Mouse (Mus musculus) neural tube, embryonic 15.5 days (tissue): ENCODE results near the gene Ghr. TPM values are rescaled to one million over a fixed set of nuclear protein-coding genes. Genes with fewer than 3 reads are reported as not detected.

Experiments
- ATAC-seq: fragments of 200-750 bp; cut with Nextera tagmentation; 2 replicates; pipeline ENCODE4 v1.8.0; 2017; ENCODE audit warnings: mild to moderate bottlenecking, moderate TSS enrichment, moderate library complexity; ENCODE audit not compliant: low FRiP score
- H3K27ac ChIP-seq: fragments of 300-500 bp; sonication (generic); replicated peaks from 2 replicates; pipeline ENCODE4 v1.5.1; 2015; ENCODE audit warnings: mild to moderate bottlenecking, inconsistent platforms
- H3K27me3 ChIP-seq: fragments of 300-500 bp; sonication (generic); replicated peaks from 2 replicates; pipeline ENCODE4 v1.6.1; 2015; ENCODE audit warnings: inconsistent platforms
- H3K36me3 ChIP-seq: fragments of 300-500 bp; sonication (generic); 2 replicates; pipeline ENCODE4 v1.6.1; 2015; ENCODE audit warnings: inconsistent platforms
- H3K4me1 ChIP-seq: fragments of 300-500 bp; sonication (generic); 2 replicates; pipeline ENCODE4 v1.6.1; 2015; ENCODE audit warnings: inconsistent platforms
- H3K4me2 ChIP-seq: fragments of 300-500 bp; sonication (generic); 2 replicates; pipeline ENCODE4 v1.6.1; 2015; ENCODE audit warnings: inconsistent platforms, mild to moderate bottlenecking, moderate library complexity
- H3K4me3 ChIP-seq: fragments of 300-500 bp; sonication (generic); replicated peaks from 2 replicates; pipeline ENCODE4 v1.5.1; 2015; ENCODE audit warnings: mild to moderate bottlenecking, inconsistent platforms
- H3K9ac ChIP-seq: fragments of 300-500 bp; sonication (generic); replicated peaks from 2 replicates; pipeline ENCODE4 v1.6.1; 2015; ENCODE audit warnings: mild to moderate bottlenecking, inconsistent platforms
- H3K9me3 ChIP-seq: fragments of 300-500 bp; sonication (generic); replicated peaks from 2 replicates; pipeline ENCODE4 v1.6.1; 2016; ENCODE audit warnings: inconsistent platforms
- WGBS: fragments of 180-500 bp; shearing (Covaris S2); methylation state at CpG from one replicate; pipeline ENCODE4 v1.1.7; 2015; ENCODE audit warnings: mixed read lengths; 5-methylcytosine and 5-hydroxymethylcytosine counted together
- polyA plus RNA-seq: library from polyadenylated mRNA; unstranded; fragments of >200 nt; fragmentation: Nextera tagmentation; extraction: Ambion mirVana; gene quantifications from 2 replicates; pipeline ENCODE4 v1.2.1, GENCODE M21; 2015

Ghr gene
- polyA plus RNA-seq, 1 experiment from 2014 or later = 10.9 TPM

- H3K36me3 ChIP-seq = no peaks in the 10 kb centered on the region
Observed at GRCm38 (mm10) chr15:3486691-3487090, 96.6 kb downstream of the Ghr start.

GRCm38 (mm10) chr15:3485367-3485766 lies 97.9 kb downstream of the Ghr start:
- ATAC-seq = no peak
- 94% methylated on average over 1 of the region's 1 CpGs for WGBS
- Histone ChIP-seq H3K4me2 (no peak overlapping the region), H3K4me1 (no peaks in the 10 kb centered on the region), H3K4me3 (no peak overlapping the region), H3K9ac (no peak overlapping the region), H3K36me3 (no peaks in the 10 kb centered on the region), H3K27ac (no peak overlapping the region), H3K9me3 (no peaks in the 10 kb centered on the region), H3K27me3 (no peaks in the 10 kb centered on the region)

More at GRCm38 (mm10) chr15:3486691-3487090, 96.6 kb downstream of the Ghr start:
- H3K4me1 ChIP-seq = no peaks in the 10 kb centered on the region
- no peak overlapping the region for H3K4me3 ChIP-seq
- no peak for ATAC-seq
- H3K9me3 ChIP-seq = no peaks in the 10 kb centered on the region
- H3K4me2 ChIP-seq = no peak overlapping the region
- H3K9ac ChIP-seq = no peak overlapping the region
- no peaks in the 10 kb centered on the region for H3K27me3 ChIP-seq
- 90% methylated on average over 5 of the region's 5 CpGs for WGBS
- H3K27ac ChIP-seq = no peak overlapping the region

- no peaks in the 10 kb centered on the region for H3K9me3 ChIP-seq
- no peak overlapping the region for H3K4me2 ChIP-seq
- no peak overlapping the region for H3K9ac ChIP-seq
- H3K36me3 ChIP-seq = no peaks in the 10 kb centered on the region
- no peak overlapping the region for H3K4me3 ChIP-seq
- H3K4me1 ChIP-seq = no peaks in the 10 kb centered on the region
- no peaks in the 10 kb centered on the region for H3K27me3 ChIP-seq
- WGBS = 82% methylated on average over 3 of the region's 3 CpGs
- ATAC-seq = no peak
- H3K27ac ChIP-seq = no peak overlapping the region
Observed at GRCm38 (mm10) chr15:3483451-3483850, 99.8 kb downstream of the Ghr start.

- Histone ChIP-seq H3K36me3 (no peaks in the 10 kb centered on the region), H3K4me2 (no peak overlapping the region), H3K4me1 (no peaks in the 10 kb centered on the region), H3K27ac (no peak overlapping the region), H3K9ac (no peak overlapping the region), H3K4me3 (no peak overlapping the region), H3K9me3 (no peaks in the 10 kb centered on the region), H3K27me3 (no peaks in the 10 kb centered on the region)
- no peak for ATAC-seq
- 90% methylated on average over 4 of the region's 4 CpGs for WGBS
Observed at GRCm38 (mm10) chr15:3469230-3469629, 114.1 kb downstream of the Ghr start.

- no peak overlapping the region for H3K4me3 ChIP-seq
- H3K27me3 ChIP-seq = no peaks in the 10 kb centered on the region
- 80% methylated on average over 4 of the region's 4 CpGs for whole genome bisulfite sequencing
- no peaks in the 10 kb centered on the region for H3K36me3 ChIP-seq
- H3K27ac ChIP-seq = no peak overlapping the region
- H3K4me2 ChIP-seq = no peak overlapping the region
- no peak for ATAC-seq
- H3K4me1 ChIP-seq = no peaks in the 10 kb centered on the region
- H3K9ac ChIP-seq = no peak overlapping the region
- no peaks in the 10 kb centered on the region for H3K9me3 ChIP-seq
Observed at GRCm38 (mm10) chr15:3466608-3467007, 116.7 kb downstream of the Ghr start.

- 86% methylated on average over 4 of the region's 4 CpGs for WGBS
- no peak for ATAC-seq
- Histone ChIP-seq H3K36me3 (no peaks in the 10 kb centered on the region), H3K4me3 (no peak overlapping the region), H3K4me1 (no peaks in the 10 kb centered on the region), H3K4me2 (no peak overlapping the region), H3K27me3 (no peaks in the 10 kb centered on the region), H3K9ac (no peak overlapping the region), H3K9me3 (no peaks in the 10 kb centered on the region), H3K27ac (no peak overlapping the region)
Observed at GRCm38 (mm10) chr15:3464754-3465153, 118.5 kb downstream of the Ghr start.

- H3K4me1 ChIP-seq = no peaks in the 10 kb centered on the region
- ATAC-seq = no peak
- WGBS = 57% methylated on average over 4 of the region's 4 CpGs
- no peak overlapping the region for H3K4me2 ChIP-seq
- H3K9ac ChIP-seq = no peak overlapping the region
- no peak overlapping the region for H3K27ac ChIP-seq
- no peak overlapping the region for H3K4me3 ChIP-seq
- H3K27me3 ChIP-seq = no peaks in the 10 kb centered on the region
- no peaks in the 10 kb centered on the region for H3K9me3 ChIP-seq
- H3K36me3 ChIP-seq = no peaks in the 10 kb centered on the region
Observed at GRCm38 (mm10) chr15:3456543-3456942, 126.7 kb downstream of the Ghr start.

GRCm38 (mm10) chr15:3455572-3455971 lies 127.7 kb downstream of the Ghr start:
- no peaks in the 10 kb centered on the region for H3K4me1 ChIP-seq
- no peaks in the 10 kb centered on the region for H3K27me3 ChIP-seq
- H3K9me3 ChIP-seq = no peaks in the 10 kb centered on the region
- H3K36me3 ChIP-seq = no peaks in the 10 kb centered on the region
- no peak overlapping the region for H3K9ac ChIP-seq
- ATAC-seq = no peak
- no peak overlapping the region for H3K4me2 ChIP-seq
- no peak overlapping the region for H3K27ac ChIP-seq
- no peak overlapping the region for H3K4me3 ChIP-seq

- Histone ChIP-seq H3K9ac (no peak overlapping the region), H3K4me3 (no peak overlapping the region), H3K36me3 (no peaks in the 10 kb centered on the region), H3K9me3 (no peaks in the 10 kb centered on the region), H3K27ac (no peak overlapping the region), H3K4me1 (no peaks in the 10 kb centered on the region), H3K27me3 (no peaks in the 10 kb centered on the region), H3K4me2 (no peak overlapping the region)
- 82% methylated on average over 5 of the region's 5 CpGs for WGBS
- no peak for ATAC-seq
Observed at GRCm38 (mm10) chr15:3452080-3452752, 131.1 kb downstream of the Ghr start.

GRCm38 (mm10) chr15:3449564-3449963 lies 133.7 kb downstream of the Ghr start:
- H3K9ac ChIP-seq = no peak overlapping the region
- WGBS = 74% methylated on average over 2 of the region's 2 CpGs
- H3K9me3 ChIP-seq = no peaks in the 10 kb centered on the region
- H3K4me3 ChIP-seq = no peak overlapping the region
- no peak overlapping the region for H3K27ac ChIP-seq
- no peak overlapping the region for H3K4me2 ChIP-seq
- H3K36me3 ChIP-seq = no peaks in the 10 kb centered on the region
- no peak for ATAC-seq
- no peaks in the 10 kb centered on the region for H3K27me3 ChIP-seq
- no peaks in the 10 kb centered on the region for H3K4me1 ChIP-seq

GRCm38 (mm10) chr15:3445285-3445909 lies 137.9 kb downstream of the Ghr start:
- Histone ChIP-seq H3K9me3 (no peaks in the 10 kb centered on the region), H3K9ac (no peak overlapping the region), H3K4me3 (no peak overlapping the region), H3K4me1 (no peaks in the 10 kb centered on the region), H3K27me3 (no peaks in the 10 kb centered on the region), H3K4me2 (no peak overlapping the region), H3K36me3 (no peaks in the 10 kb centered on the region), H3K27ac (no peak overlapping the region)
- WGBS = 78% methylated on average over 7 of the region's 7 CpGs
- no peak for ATAC-seq

- Histone ChIP-seq H3K9me3 (no peaks in the 10 kb centered on the region), H3K9ac (no peak overlapping the region), H3K27me3 (no peaks in the 10 kb centered on the region), H3K4me3 (no peak overlapping the region), H3K4me1 (no peaks in the 10 kb centered on the region), H3K36me3 (no peaks in the 10 kb centered on the region), H3K27ac (no peak overlapping the region), H3K4me2 (no peak overlapping the region)
- 83% methylated on average over 8 of the region's 8 CpGs for WGBS
- ATAC-seq = no peak
Observed at GRCm38 (mm10) chr15:3444448-3445020, 138.8 kb downstream of the Ghr start.
